Mouse (Mus musculus) cerebellum, adult 2 months (tissue): ENCODE data around the gene E2f1. TPM values are rescaled to one million over a fixed set of nuclear protein-coding genes. Genes with fewer than 3 reads are reported as not detected.

Experiments
- DNase-seq, 2 experiments: peaks; one replicate each; pipeline ENCODE4 v3.0.0; 2021
- H3K27ac ChIP-seq: fragments of 200-500 bp; 2 replicates; pipeline ENCODE4 v1.5.1; 2012; ENCODE audit warnings: low read length, control low read depth, inconsistent platforms; ENCODE audit not compliant: insufficient read depth
- H3K27me3 ChIP-seq: fragments of 200-500 bp; 2 replicates; pipeline ENCODE4 v1.6.1; 2012; ENCODE audit warnings: inconsistent platforms, mild to moderate bottlenecking, low read length, moderate library complexity; ENCODE audit not compliant: control insufficient read depth, insufficient read depth
- H3K4me1 ChIP-seq: fragments of 200-500 bp; 2 replicates; pipeline ENCODE4 v1.6.1; 2011; ENCODE audit warnings: low read length; ENCODE audit not compliant: control insufficient read depth, insufficient read depth
- H3K4me3 ChIP-seq: fragments of 200-500 bp; replicated peaks from 2 replicates; pipeline ENCODE3; 2011; ENCODE audit warnings: mild to moderate bottlenecking, low read depth, low read length, control low read depth; ENCODE audit not compliant: insufficient read depth
- CTCF ChIP-seq: fragments of 200-500 bp; IDR thresholded peaks from 2 replicates; pipeline ENCODE4 v1.5.1; 2011; ENCODE audit warnings: low read depth, mild to moderate bottlenecking, control low read depth, low read length, moderate library complexity, borderline replicate concordance; ENCODE audit not compliant: insufficient read depth
- POLR2A ChIP-seq: fragments of 200-500 bp; IDR thresholded peaks from 2 replicates; pipeline ENCODE4 v1.6.1; 2011; ENCODE audit warnings: low read length, control low read depth, borderline replicate concordance; ENCODE audit not compliant: insufficient read depth
- WGBS: fragments of 180-500 bp; shearing (Covaris S2); methylation state at CpG from one replicate; pipeline ENCODE4 v1.1.7; 2018; 5-methylcytosine and 5-hydroxymethylcytosine counted together
- polyA plus RNA-seq: library from polyadenylated mRNA; depleted of rRNA; stranded (reverse); fragments of >200 nt; gene quantifications from 2 replicates; pipeline ENCODE4 v1.2.3, GENCODE M21; 2012

E2f1 gene
- polyA plus RNA-seq, 1 experiment = 5.0 TPM

DNA sequence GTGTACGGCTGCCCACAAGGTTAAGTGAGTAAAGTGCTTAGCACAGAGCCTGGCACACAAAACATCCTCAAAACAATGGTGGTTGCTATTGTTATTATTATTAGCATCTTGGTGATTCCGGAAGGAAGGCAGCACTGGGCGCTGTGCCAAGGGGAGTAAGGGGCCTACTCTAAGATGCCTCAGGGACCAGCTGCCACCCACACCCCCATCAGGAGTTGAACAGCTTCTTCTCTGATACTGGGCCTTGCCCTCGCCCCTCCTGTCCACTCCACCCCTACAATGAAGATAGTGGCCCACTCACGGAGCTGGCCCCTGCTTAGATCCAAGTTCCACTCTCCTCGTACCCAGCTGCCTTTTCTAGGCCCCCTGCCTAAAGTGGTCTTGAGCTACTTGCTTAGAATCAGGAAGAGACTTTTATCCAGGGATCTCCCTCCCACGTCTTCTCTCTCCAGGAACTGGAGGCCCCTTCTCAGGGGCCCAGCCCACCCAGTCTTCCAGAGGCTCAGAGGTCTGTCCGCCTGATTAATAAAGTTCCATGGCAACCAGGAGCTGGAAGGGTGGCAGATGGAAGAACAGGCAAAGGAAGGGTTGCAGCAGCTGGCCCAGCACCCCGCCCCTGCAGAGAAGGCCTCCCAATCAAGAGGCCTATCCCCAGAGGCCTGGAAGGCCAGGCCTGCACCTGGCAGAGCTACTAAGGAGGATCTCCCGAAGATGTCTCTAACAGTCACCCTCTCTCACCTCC is 1.2 kb downstream of the E2f1 start:
- peaks cover 24% of the 10 kb centered on the region for H3K4me1 ChIP-seq
- H3K27me3 ChIP-seq = no peaks in the 10 kb centered on the region
- TF ChIP-seq POLR2A (no peak), CTCF (no peak)
- WGBS = 55% methylated on average over 10 of the region's 10 CpGs
- DNase-seq = no peak
- no peak overlapping the region for H3K4me3 ChIP-seq
- H3K27ac ChIP-seq = no peak overlapping the region

DNA sequence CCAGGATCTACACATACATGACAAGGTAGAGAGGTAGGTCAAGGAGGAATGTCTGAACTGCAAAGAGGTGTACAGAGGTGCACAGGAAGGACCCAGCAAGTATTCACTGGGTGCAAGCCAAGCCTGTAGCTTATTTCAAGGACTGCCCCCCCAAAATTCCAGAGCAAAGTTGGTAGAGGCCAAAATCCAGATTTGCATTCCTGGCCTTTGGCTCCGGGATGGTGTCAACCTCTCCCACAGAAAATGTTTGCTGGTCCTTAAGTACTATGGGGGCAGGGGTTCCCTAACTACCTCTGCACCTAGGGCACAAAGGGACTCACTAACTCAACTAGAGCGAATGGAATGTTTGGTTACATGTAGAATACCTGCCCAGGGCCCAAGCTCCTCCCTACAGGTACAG is 1.9 kb downstream of the E2f1 start:
- 85% methylated on average over 2 of the region's 2 CpGs for WGBS
- H3K27me3 ChIP-seq = no peaks in the 10 kb centered on the region
- no peak for DNase-seq
- no peak overlapping the region for H3K4me3 ChIP-seq
- H3K4me1 ChIP-seq = peaks cover 32% of the 10 kb centered on the region
- H3K27ac ChIP-seq = no peak overlapping the region
- TF ChIP-seq POLR2A (no peak), CTCF (no peak)

- no peak for DNase-seq
- TF ChIP-seq POLR2A (no peak), CTCF (no peak)
- no peak overlapping the region for H3K27ac ChIP-seq
- 75% methylated on average over 8 of the region's 8 CpGs for WGBS
- H3K27me3 ChIP-seq = no peaks in the 10 kb centered on the region
- no peak overlapping the region for H3K4me3 ChIP-seq
- H3K4me1 ChIP-seq = peaks cover 33% of the 10 kb centered on the region
Observed at GRCm38 (mm10) chr2:154566641-154567040, 3.1 kb downstream of the E2f1 start.

GRCm38 (mm10) chr2:154565562-154565961 is 4.1 kb downstream of the E2f1 start:
- Histone ChIP-seq H3K27ac (peak overlapping the region; percentile 59), H3K4me1 (peaks cover 36% of the 10 kb centered on the region), H3K27me3 (no peaks in the 10 kb centered on the region), H3K4me3 (no peak overlapping the region)
- 14% methylated on average over 3 of the region's 3 CpGs for WGBS
- no peak for TF ChIP-seq CTCF
- TF ChIP-seq POLR2A = no peak
- DNase-seq = peak; percentile 87 to 92

DNA sequence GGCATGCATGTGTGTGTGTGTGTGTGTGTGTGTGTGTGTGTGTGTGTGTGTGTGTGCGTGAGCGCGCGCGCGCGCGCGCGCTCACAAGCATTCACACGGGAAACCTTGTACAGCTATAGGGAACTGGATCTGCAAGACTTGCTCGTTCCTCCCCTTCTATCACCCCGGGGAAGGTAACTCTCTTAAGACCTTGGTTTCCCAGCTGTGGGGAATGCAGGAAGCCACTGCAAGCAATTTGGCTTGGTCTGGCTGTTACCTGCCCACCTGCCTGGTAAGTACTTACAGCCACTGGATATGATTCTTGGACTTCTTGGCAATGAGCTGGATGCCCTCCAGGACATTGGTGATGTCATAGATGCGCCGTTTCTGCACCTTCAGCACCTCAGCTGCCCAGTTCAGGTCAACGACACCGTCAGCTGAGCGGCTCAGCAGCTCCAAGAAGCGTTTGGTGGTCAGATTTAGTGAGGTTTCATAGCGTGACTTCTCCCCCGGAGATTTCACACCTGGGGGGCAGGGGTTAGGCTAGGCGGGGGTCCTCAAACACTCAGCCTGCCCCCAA is 6.0 kb downstream of the E2f1 start:
- Histone ChIP-seq H3K27ac (no peak overlapping the region), H3K27me3 (no peaks in the 10 kb centered on the region), H3K4me3 (no peak overlapping the region), H3K4me1 (peaks cover 45% of the 10 kb centered on the region)
- TF ChIP-seq POLR2A = no peak
- TF ChIP-seq CTCF = no peak
- 91% methylated on average over 22 of the region's 22 CpGs for WGBS
- DNase-seq = no peak

GRCm38 (mm10) chr2:154558264-154559039 is 11.2 kb downstream of the E2f1 start, which contains the start of gene Necab3:
Gene Necab3, minus strand, starts transcription at chr2:154558890.
- 4% methylated on average over 34 of the region's 34 CpGs for WGBS
- TF ChIP-seq CTCF (no peak), POLR2A (peak; percentile 59)
- no peaks in the 10 kb centered on the region for H3K27me3 ChIP-seq
- peaks cover 34% of the 10 kb centered on the region for H3K4me1 ChIP-seq
- peak; percentile 76 to 79 for DNase-seq
- H3K27ac ChIP-seq = peak within 1 kb of the TSS; percentile 29
- H3K4me3 ChIP-seq = peak within 1 kb of the TSS; percentile 75

GRCm38 (mm10) chr2:154557184-154557832 is 12.4 kb downstream of the E2f1 start:
- DNase-seq = peak in 1 of 2 experiments; percentile 47
- WGBS = 23% methylated on average over 5 of the region's 5 CpGs
- Histone ChIP-seq H3K27me3 (no peaks in the 10 kb centered on the region), H3K27ac (no peak overlapping the region), H3K4me1 (peaks cover 31% of the 10 kb centered on the region), H3K4me3 (peak overlapping the region; percentile 75)
- no peak for TF ChIP-seq CTCF
